Mouse (Mus musculus): ENCODE measurements around the gene Gm47995. TPM values are rescaled to one million over a fixed set of nuclear protein-coding genes. Genes with fewer than 3 reads are reported as not detected.
"Not testable (repeated sequence)": the region's sequence is repeated elsewhere in the genome, so short reads cannot be mapped to it uniquely, and the experiment has no call there.

Gene Gm47995
- polyA plus RNA-seq, 1 experiment from 2014 or later, result not detected

DNA sequence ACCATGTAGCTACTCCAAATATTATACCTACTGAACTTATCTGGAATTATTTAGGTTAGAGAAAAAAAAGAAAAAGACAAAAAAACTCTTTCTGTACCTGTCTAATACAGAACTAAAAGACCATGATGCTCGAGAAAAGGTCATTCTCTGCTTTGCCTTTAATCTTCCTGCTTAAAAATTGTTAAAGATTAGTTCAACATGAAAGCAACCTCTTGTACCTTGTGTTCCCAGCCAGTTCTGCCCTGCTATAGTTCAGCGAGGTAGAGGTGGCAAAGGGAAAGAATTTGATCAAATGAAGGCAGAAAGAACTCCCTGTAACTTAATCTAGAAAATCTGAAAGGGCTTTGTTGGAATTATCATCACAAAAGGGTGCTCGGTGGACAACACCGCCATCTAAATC is 2.3 kb upstream of the Gm47995 start:
- not testable (repeated sequence) for H3K4me1 ChIP-seq (ENCODE audit: control insufficient read depth, insufficient read depth, low read length); ATAC-seq (ENCODE audit: insufficient number of reproducible peaks, low FRiP score, low TSS enrichment, low read depth); H3K4me3 ChIP-seq (ENCODE audit: low read depth, low read length); H3K27ac ChIP-seq (replicated peaks; ENCODE audit: low read depth, low read length); H3K27me3 ChIP-seq (ENCODE audit: control insufficient read depth, insufficient read depth, low read length); H3K4me2 ChIP-seq (ENCODE audit: low read depth, severe bottlenecking); DNase-seq (ENCODE audit: low spot score); H3K36me3 ChIP-seq (ENCODE audit: control insufficient read depth, insufficient read depth, low read length); H3K9me3 ChIP-seq (ENCODE audit: control insufficient read depth, low read length); H3K9ac ChIP-seq (ENCODE audit: low read length)
- 80% methylated on average over 4 of the region's 4 CpGs for WGBS

DNA sequence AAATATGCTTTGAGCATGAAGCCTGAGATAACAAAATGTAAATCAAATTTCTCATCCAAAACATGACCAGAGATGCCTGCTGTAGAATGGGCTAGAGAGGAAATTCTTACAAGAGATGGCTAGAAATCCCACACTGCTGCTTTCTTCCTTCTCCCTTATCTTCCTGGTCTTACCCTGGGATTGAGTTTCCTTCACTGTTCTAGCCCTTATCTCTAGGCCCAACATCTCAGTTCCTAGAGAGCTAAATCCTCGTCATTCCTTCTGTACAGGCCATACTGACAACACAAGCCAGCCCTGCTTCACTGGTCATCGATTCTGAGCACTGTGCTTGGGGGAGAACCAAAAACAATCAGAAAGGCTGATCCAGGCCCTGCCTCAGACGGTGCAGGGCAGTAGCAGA is 1.6 kb upstream of the Gm47995 start:
- not testable (repeated sequence) for H3K9ac ChIP-seq (ENCODE audit: low read length); H3K9me3 ChIP-seq (ENCODE audit: control insufficient read depth, low read length); H3K27ac ChIP-seq (replicated peaks; ENCODE audit: low read depth, low read length); ATAC-seq (ENCODE audit: insufficient number of reproducible peaks, low FRiP score, low TSS enrichment, low read depth); H3K36me3 ChIP-seq (ENCODE audit: control insufficient read depth, insufficient read depth, low read length); H3K4me2 ChIP-seq (ENCODE audit: low read depth, severe bottlenecking); DNase-seq (ENCODE audit: low spot score); H3K27me3 ChIP-seq (ENCODE audit: control insufficient read depth, insufficient read depth, low read length); H3K4me1 ChIP-seq (ENCODE audit: control insufficient read depth, insufficient read depth, low read length); H3K4me3 ChIP-seq (ENCODE audit: low read depth, low read length)
- 79% methylated on average over 3 of the region's 3 CpGs for WGBS

DNA sequence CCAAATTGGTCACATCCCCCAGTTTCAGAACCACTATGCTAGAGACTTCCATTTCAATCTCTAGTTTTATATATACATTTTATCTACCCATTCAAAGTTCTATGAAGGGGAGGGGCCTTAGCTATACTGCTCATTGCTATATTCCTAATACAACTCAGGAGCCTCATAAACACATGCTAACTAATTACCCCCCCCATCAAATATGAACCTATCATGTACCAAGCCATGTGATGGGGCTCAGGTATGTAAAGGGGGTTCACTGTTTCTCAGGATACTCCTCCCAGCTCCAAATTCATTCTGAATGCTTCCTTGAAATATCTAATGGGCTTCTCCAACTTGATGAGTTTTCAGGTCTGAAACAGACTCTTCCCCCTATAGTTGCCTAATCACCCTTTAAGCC is 2.4 kb downstream of the Gm47995 start:
- H3K9ac ChIP-seq (ENCODE audit: low read length); H3K4me1 ChIP-seq (ENCODE audit: control insufficient read depth, insufficient read depth, low read length): not testable (repeated sequence)

DNA sequence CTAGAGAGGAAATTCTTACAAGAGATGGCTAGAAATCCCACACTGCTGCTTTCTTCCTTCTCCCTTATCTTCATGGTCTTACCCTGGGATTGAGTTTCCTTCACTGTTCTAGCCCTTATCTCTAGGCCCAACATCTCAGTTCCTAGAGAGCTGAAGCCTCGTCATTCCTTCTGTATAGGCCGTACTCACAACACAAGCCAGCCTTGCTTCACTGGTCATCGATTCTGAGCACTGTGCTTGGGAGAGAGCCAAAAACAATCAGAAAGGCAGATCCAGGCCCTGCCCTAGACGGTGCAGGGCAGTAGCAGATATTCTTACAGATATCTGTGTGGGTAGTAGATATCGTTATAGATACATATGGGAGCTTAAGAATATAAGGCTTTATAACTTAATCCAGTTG is 4.5 kb downstream of the Gm47995 start:
- WGBS, result 93% methylated on average over 3 of the region's 5 CpGs
- H3K36me3 ChIP-seq (ENCODE audit: control insufficient read depth, insufficient read depth, low read length); H3K4me2 ChIP-seq (ENCODE audit: low read depth, severe bottlenecking); H3K4me3 ChIP-seq (ENCODE audit: low read depth, low read length); DNase-seq (ENCODE audit: low spot score); H3K27ac ChIP-seq (replicated peaks; ENCODE audit: low read depth, low read length); H3K9me3 ChIP-seq (ENCODE audit: control insufficient read depth, low read length); H3K27me3 ChIP-seq (ENCODE audit: control insufficient read depth, insufficient read depth, low read length); H3K4me1 ChIP-seq (ENCODE audit: control insufficient read depth, insufficient read depth, low read length); H3K9ac ChIP-seq (ENCODE audit: low read length); ATAC-seq (ENCODE audit: insufficient number of reproducible peaks, low FRiP score, low TSS enrichment, low read depth): not testable (repeated sequence)

More for the DNA sequence above, 2.4 kb downstream of the Gm47995 start:
- not testable (repeated sequence) for H3K27ac ChIP-seq (replicated peaks; ENCODE audit: low read depth, low read length); H3K36me3 ChIP-seq (ENCODE audit: control insufficient read depth, insufficient read depth, low read length); H3K9me3 ChIP-seq (ENCODE audit: control insufficient read depth, low read length); H3K4me2 ChIP-seq (ENCODE audit: low read depth, severe bottlenecking); DNase-seq (ENCODE audit: low spot score); H3K27me3 ChIP-seq (ENCODE audit: control insufficient read depth, insufficient read depth, low read length); ATAC-seq (ENCODE audit: insufficient number of reproducible peaks, low FRiP score, low TSS enrichment, low read depth); H3K4me3 ChIP-seq (ENCODE audit: low read depth, low read length)

DNA sequence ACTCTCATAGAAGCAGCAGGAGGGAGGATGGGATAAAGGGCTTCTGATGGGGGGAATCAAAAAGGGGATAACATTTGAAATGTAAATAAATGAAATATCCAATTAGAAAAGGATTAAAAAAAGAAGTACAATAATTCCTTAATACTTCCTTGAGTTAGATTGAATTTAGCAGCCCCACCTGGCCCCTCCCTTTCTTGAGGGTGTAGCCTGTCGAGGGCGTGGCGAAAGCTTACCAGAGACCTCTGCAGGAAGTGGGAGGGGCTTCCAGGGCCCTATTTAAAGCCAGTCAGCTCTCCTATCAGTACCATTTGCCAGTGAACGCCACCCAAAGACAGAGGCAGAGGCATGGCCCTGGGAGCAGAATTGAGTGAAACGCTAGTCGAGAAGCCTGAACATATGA is 5.6 kb downstream of the Gm47995 start, which contains the start of gene 3110040M04Rik:
3110040M04Rik (plus strand) TSS at position 304 of the 400 bp plus-strand sequence.
- H3K4me2 ChIP-seq (ENCODE audit: low read depth, severe bottlenecking); H3K4me1 ChIP-seq (ENCODE audit: control insufficient read depth, insufficient read depth, low read length); H3K4me3 ChIP-seq (ENCODE audit: low read depth, low read length); H3K9ac ChIP-seq (ENCODE audit: low read length); H3K27me3 ChIP-seq (ENCODE audit: control insufficient read depth, insufficient read depth, low read length); H3K9me3 ChIP-seq (ENCODE audit: control insufficient read depth, low read length); H3K27ac ChIP-seq (replicated peaks; ENCODE audit: low read depth, low read length); DNase-seq (ENCODE audit: low spot score); H3K36me3 ChIP-seq (ENCODE audit: control insufficient read depth, insufficient read depth, low read length); ATAC-seq (ENCODE audit: insufficient number of reproducible peaks, low FRiP score, low TSS enrichment, low read depth): not testable (repeated sequence)
- WGBS, result no CpG with 5 or more reads among the region's 6 CpGs

DNA sequence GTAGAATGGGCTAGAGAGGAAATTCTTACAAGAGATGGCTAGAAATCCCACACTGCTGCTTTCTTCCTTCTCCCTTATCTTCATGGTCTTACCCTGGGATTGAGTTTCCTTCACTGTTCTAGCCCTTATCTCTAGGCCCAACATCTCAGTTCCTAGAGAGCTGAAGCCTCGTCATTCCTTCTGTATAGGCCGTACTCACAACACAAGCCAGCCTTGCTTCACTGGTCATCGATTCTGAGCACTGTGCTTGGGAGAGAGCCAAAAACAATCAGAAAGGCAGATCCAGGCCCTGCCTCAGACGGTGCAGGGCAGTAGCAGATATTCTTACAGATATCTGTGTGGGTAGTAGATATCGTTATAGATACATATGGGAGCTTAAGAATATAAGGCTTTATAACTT is 10.2 kb downstream of the Gm47995 start:
- DNase-seq (ENCODE audit: low spot score); H3K4me3 ChIP-seq (ENCODE audit: low read depth, low read length); H3K36me3 ChIP-seq (ENCODE audit: control insufficient read depth, insufficient read depth, low read length); H3K27me3 ChIP-seq (ENCODE audit: control insufficient read depth, insufficient read depth, low read length); ATAC-seq (ENCODE audit: insufficient number of reproducible peaks, low FRiP score, low TSS enrichment, low read depth); H3K4me2 ChIP-seq (ENCODE audit: low read depth, severe bottlenecking); H3K27ac ChIP-seq (replicated peaks; ENCODE audit: low read depth, low read length); H3K9me3 ChIP-seq (ENCODE audit: control insufficient read depth, low read length); H3K4me1 ChIP-seq (ENCODE audit: control insufficient read depth, insufficient read depth, low read length); H3K9ac ChIP-seq (ENCODE audit: low read length): not testable (repeated sequence)
- 93% methylated on average over 3 of the region's 5 CpGs for WGBS

DNA sequence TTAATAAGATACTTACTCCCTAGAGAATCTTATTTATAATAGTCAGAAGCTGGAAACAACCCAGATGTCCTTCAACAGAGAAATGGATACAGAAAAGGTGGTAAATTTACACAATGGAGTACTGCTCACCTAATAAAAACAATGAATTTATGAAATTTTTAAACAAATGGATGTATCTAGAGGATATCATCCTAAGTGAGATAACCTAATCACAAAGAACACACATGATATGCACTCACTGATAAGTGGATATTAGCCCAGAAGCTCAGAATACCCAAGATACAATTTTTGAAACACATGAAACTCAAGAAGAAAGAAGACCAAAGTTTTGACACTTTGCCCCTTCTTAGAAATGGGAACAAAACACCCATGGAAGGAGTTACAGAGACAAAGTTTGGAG is 10.7 kb downstream of the Gm47995 start:
- not testable (repeated sequence) for DNase-seq (ENCODE audit: low spot score); H3K9ac ChIP-seq (ENCODE audit: low read length); H3K4me2 ChIP-seq (ENCODE audit: low read depth, severe bottlenecking); ATAC-seq (ENCODE audit: insufficient number of reproducible peaks, low FRiP score, low TSS enrichment, low read depth); H3K4me1 ChIP-seq (ENCODE audit: control insufficient read depth, insufficient read depth, low read length); H3K9me3 ChIP-seq (ENCODE audit: control insufficient read depth, low read length); H3K27ac ChIP-seq (replicated peaks; ENCODE audit: low read depth, low read length); H3K27me3 ChIP-seq (ENCODE audit: control insufficient read depth, insufficient read depth, low read length); H3K36me3 ChIP-seq (ENCODE audit: control insufficient read depth, insufficient read depth, low read length); H3K4me3 ChIP-seq (ENCODE audit: low read depth, low read length)

DNA sequence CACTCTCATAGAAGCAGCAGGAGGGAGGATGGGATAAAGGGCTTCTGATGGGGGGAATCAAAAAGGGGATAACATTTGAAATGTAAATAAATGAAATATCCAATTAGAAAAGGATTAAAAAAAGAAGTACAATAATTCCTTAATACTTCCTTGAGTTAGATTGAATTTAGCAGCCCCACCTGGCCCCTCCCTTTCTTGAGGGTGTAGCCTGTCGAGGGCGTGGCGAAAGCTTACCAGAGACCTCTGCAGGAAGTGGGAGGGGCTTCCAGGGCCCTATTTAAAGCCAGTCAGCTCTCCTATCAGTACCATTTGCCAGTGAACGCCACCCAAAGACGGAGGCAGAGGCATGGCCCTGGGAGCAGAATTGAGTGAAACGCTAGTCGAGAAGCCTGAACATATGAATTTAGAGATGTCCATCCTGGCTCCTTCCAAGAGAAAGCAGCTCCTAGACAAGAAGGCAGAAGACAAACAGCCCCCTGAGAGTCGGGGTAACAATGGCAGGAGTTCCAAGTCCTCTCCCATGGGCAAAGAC is 11.6 kb downstream of the Gm47995 start, which contains the start of gene Gm47996:
Gm47996 (plus strand) TSS at position 308 of the 532 bp plus-strand sequence.
- WGBS, result 91% methylated on average over 4 of the region's 8 CpGs
- H3K36me3 ChIP-seq (ENCODE audit: control insufficient read depth, insufficient read depth, low read length); H3K9ac ChIP-seq (ENCODE audit: low read length); DNase-seq (ENCODE audit: low spot score); H3K4me1 ChIP-seq (ENCODE audit: control insufficient read depth, insufficient read depth, low read length); H3K4me3 ChIP-seq (ENCODE audit: low read depth, low read length); ATAC-seq (ENCODE audit: insufficient number of reproducible peaks, low FRiP score, low TSS enrichment, low read depth); H3K27me3 ChIP-seq (ENCODE audit: control insufficient read depth, insufficient read depth, low read length); H3K9me3 ChIP-seq (ENCODE audit: control insufficient read depth, low read length); H3K4me2 ChIP-seq (ENCODE audit: low read depth, severe bottlenecking); H3K27ac ChIP-seq (replicated peaks; ENCODE audit: low read depth, low read length): not testable (repeated sequence)

DNA sequence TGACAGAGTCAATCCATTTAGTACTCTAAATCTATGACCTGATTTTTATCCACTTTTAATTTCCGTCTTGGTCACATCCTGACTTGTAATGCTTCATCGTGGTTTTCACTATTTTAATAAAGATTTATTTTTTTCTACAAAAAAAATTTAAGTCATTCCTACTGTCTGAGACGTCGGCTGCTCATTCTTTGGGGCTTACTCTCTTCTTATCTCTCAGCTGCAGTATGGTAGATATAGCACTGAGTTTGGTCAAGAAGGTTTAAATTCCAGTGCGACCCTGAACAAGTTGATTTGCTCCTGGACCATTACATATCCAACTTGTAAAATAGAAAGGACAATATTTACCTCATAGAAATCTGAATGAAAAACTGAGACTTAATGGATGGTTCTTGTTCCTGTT is 13.4 kb downstream of the Gm47995 start:
- WGBS, result 91% methylated on average over 5 of the region's 5 CpGs
- not testable (repeated sequence) for H3K4me3 ChIP-seq (ENCODE audit: low read depth, low read length)

More for the DNA sequence above, 13.4 kb downstream of the Gm47995 start:
- not testable (repeated sequence) for H3K27ac ChIP-seq (replicated peaks; ENCODE audit: low read depth, low read length); H3K36me3 ChIP-seq (ENCODE audit: control insufficient read depth, insufficient read depth, low read length); H3K4me2 ChIP-seq (ENCODE audit: low read depth, severe bottlenecking); H3K4me1 ChIP-seq (ENCODE audit: control insufficient read depth, insufficient read depth, low read length); H3K27me3 ChIP-seq (ENCODE audit: control insufficient read depth, insufficient read depth, low read length); DNase-seq (ENCODE audit: low spot score); ATAC-seq (ENCODE audit: insufficient number of reproducible peaks, low FRiP score, low TSS enrichment, low read depth); H3K9me3 ChIP-seq (ENCODE audit: control insufficient read depth, low read length); H3K9ac ChIP-seq (ENCODE audit: low read length)

Measured in limb, embryonic 11.5 days (tissue).